Mouse (Mus musculus) thymus, adult 2 months (tissue): ENCODE measurements around the gene Cav3.

Source experiments
- CTCF ChIP-seq: fragments of 200-500 bp; IDR thresholded peaks from 2 replicates; pipeline ENCODE4 v1.5.1; 2012; ENCODE audit warnings: mild to moderate bottlenecking, control low read depth, low read length, moderate library complexity, borderline replicate concordance; ENCODE audit not compliant: control insufficient read depth, poor library complexity, insufficient read depth; ENCODE audit errors: extremely low read depth
- POLR2A ChIP-seq: fragments of 200-500 bp; IDR thresholded peaks from 2 replicates; pipeline ENCODE4 v1.6.1; 2012; ENCODE audit warnings: mild to moderate bottlenecking, low read length, control low read depth, moderate library complexity; ENCODE audit not compliant: control insufficient read depth, poor library complexity, insufficient read depth; ENCODE audit errors: extremely low read depth

- TF ChIP-seq CTCF (no peak), POLR2A (no peak)
These were observed 30.7 kb downstream of the Cav3 start, which contains the start of gene Oxtr for GRCm38 (mm10) chr6:112489910-112490559.
